Mouse (Mus musculus) MEL (cell line): Measurements from ENCODE around the gene Abca7. TPM values are rescaled to one million over a fixed set of nuclear protein-coding genes. Genes with fewer than 3 reads are reported as not detected.

Experiments used
- DNase-seq: peaks from one replicate; pipeline ENCODE4 v3.0.0; 2011; ENCODE audit warnings: low read depth, low spot score
- H3K27ac ChIP-seq: 2 replicates; pipeline ENCODE4 v1.5.1; 2012; ENCODE audit warnings: low read depth, mild to moderate bottlenecking, control low read depth, low read length, moderate library complexity; ENCODE audit not compliant: control insufficient read depth
- H3K27me3 ChIP-seq, 2 experiments: fragments of 150-350 bp in 1 of 2; sonication (generic) in 1 of 2; 2 replicates each; pipeline ENCODE4 v1.6.1; 2012; ENCODE audit warnings: low read length in 2 of 2, mild to moderate bottlenecking in 2 of 2, improper control_type of control experiment in 1 of 2, moderate library complexity in 1 of 2; ENCODE audit not compliant: insufficient read depth in 2 of 2, control insufficient read depth in 1 of 2
- H3K36me3 ChIP-seq, 2 experiments: 2 replicates each; pipeline ENCODE4 v1.6.1; 2012 to 2014; ENCODE audit warnings: low read length in 2 of 2, improper control_type of control experiment in 1 of 2, inconsistent platforms in 1 of 2, mild to moderate bottlenecking in 1 of 2; ENCODE audit not compliant: insufficient read depth in 2 of 2, control insufficient read depth in 1 of 2
- H3K4me1 ChIP-seq, 2 experiments: fragments of 150-350 bp in 1 of 2; sonication (generic) in 1 of 2; 2 replicates each; pipeline ENCODE4 v1.6.1; 2012; ENCODE audit warnings: low read length in 2 of 2, improper control_type of control experiment in 1 of 2, mild to moderate bottlenecking in 1 of 2; ENCODE audit not compliant: insufficient read depth in 2 of 2, control insufficient read depth in 1 of 2
- H3K4me3 ChIP-seq, 2 experiments: fragments of 150-350 bp in 1 of 2; sonication (generic) in 1 of 2; 2 replicates each; pipeline ENCODE4 v1.5.1; 2012; ENCODE audit warnings: low read depth in 2 of 2, low read length in 2 of 2, mild to moderate bottlenecking in 2 of 2, moderate library complexity in 2 of 2, control low read depth in 1 of 2, improper control_type of control experiment in 1 of 2; ENCODE audit not compliant: control insufficient read depth in 1 of 2, insufficient read depth in 1 of 2
- H3K79me2 ChIP-seq: 2 replicates; pipeline ENCODE4 v1.6.1; 2012; ENCODE audit warnings: mild to moderate bottlenecking, low read length, moderate library complexity; ENCODE audit not compliant: control insufficient read depth, poor library complexity, insufficient read depth
- H3K9ac ChIP-seq: 2 replicates; pipeline ENCODE4 v1.6.1; 2012; ENCODE audit warnings: low read depth, mild to moderate bottlenecking, control low read depth, low read length, moderate library complexity; ENCODE audit not compliant: control insufficient read depth, poor library complexity, severe bottlenecking
- H3K9me3 ChIP-seq: fragments of 150-350 bp; sonication (generic); replicated peaks from 2 replicates; pipeline ENCODE4 v1.6.1; 2012; ENCODE audit warnings: mild to moderate bottlenecking, low read length, improper control_type of control experiment, moderate library complexity; ENCODE audit not compliant: insufficient read depth
- CHD1 ChIP-seq: IDR thresholded peaks from 2 replicates; pipeline ENCODE4 v1.6.1; 2012; ENCODE audit warnings: low read depth, mild to moderate bottlenecking, inconsistent platforms, low read length, improper control_type of control experiment
- CHD2 ChIP-seq: IDR thresholded peaks from 2 replicates; pipeline ENCODE4 v1.6.1; 2011; ENCODE audit warnings: low read length, improper control_type of control experiment
- CTCF ChIP-seq, 3 experiments: IDR thresholded peaks in 2 of 3; conservative IDR thresholded peaks in 1 of 3; 2 replicates each; pipeline ENCODE4 v1.5.1; 2011 to 2012; ENCODE audit warnings: low read length in 3 of 3, low read depth in 2 of 3, mild to moderate bottlenecking in 2 of 3, improper control_type of control experiment in 1 of 3, inconsistent platforms in 1 of 3, mixed read lengths in 1 of 3, moderate library complexity in 1 of 3; ENCODE audit not compliant: control insufficient read depth in 1 of 3, insufficient read depth in 1 of 3, poor library complexity in 1 of 3, severe bottlenecking in 1 of 3
- EP300 ChIP-seq, 2 experiments: IDR thresholded peaks; 2 replicates each; pipeline ENCODE4 v1.6.1; 2011; ENCODE audit warnings: improper control_type of control experiment in 2 of 2, low read length in 2 of 2, low read depth in 1 of 2, mild to moderate bottlenecking in 1 of 2
- ETS1 ChIP-seq: IDR thresholded peaks from 2 replicates; pipeline ENCODE4 v1.6.1; 2012; ENCODE audit warnings: low read depth, mild to moderate bottlenecking, inconsistent platforms, low read length, improper control_type of control experiment, moderate library complexity
- GATA1 ChIP-seq: IDR thresholded peaks from 2 replicates; pipeline ENCODE4 v1.6.1; 2011; ENCODE audit warnings: low read depth, low read length, improper control_type of control experiment
- HCFC1 ChIP-seq: IDR thresholded peaks from 2 replicates; pipeline ENCODE4 v1.6.1; 2012; ENCODE audit warnings: low read depth, mild to moderate bottlenecking, inconsistent platforms, low read length, improper control_type of control experiment, moderate library complexity
- JUND ChIP-seq: IDR thresholded peaks from 2 replicates; pipeline ENCODE4 v1.6.1; 2011; ENCODE audit warnings: low read depth, mild to moderate bottlenecking, improper control_type of control experiment, low read length
- MAFK ChIP-seq: IDR thresholded peaks from 2 replicates; pipeline ENCODE4 v1.6.1; 2011; ENCODE audit warnings: low read depth, mild to moderate bottlenecking, low read length, improper control_type of control experiment, borderline replicate concordance
- MAZ ChIP-seq: IDR thresholded peaks from 2 replicates; pipeline ENCODE4 v1.6.1; 2012; ENCODE audit warnings: low read depth, mild to moderate bottlenecking, inconsistent platforms, low read length, improper control_type of control experiment
- MYB ChIP-seq: IDR thresholded peaks from 2 replicates; pipeline ENCODE4 v1.6.1; 2011; ENCODE audit warnings: mild to moderate bottlenecking, low read depth, low read length, improper control_type of control experiment
- NRF1 ChIP-seq: IDR thresholded peaks from 2 replicates; pipeline ENCODE4 v1.6.1; 2014; ENCODE audit warnings: low read depth, mild to moderate bottlenecking, inconsistent platforms, low read length, improper control_type of control experiment, moderate library complexity; ENCODE audit not compliant: poor library complexity, insufficient read depth, severe bottlenecking
- POLR2A ChIP-seq, 2 experiments: IDR thresholded peaks; 2 replicates each; pipeline ENCODE4 v1.6.1; 2011 to 2012; ENCODE audit warnings: low read length in 2 of 2, mild to moderate bottlenecking in 2 of 2, control low read depth in 1 of 2, improper control_type of control experiment in 1 of 2, low read depth in 1 of 2, moderate library complexity in 1 of 2; ENCODE audit not compliant: control insufficient read depth in 1 of 2, insufficient read depth in 1 of 2, poor library complexity in 1 of 2
- POLR2AphosphoS2 ChIP-seq: IDR thresholded peaks from 2 replicates; pipeline ENCODE4 v1.6.1; 2011; ENCODE audit warnings: low read length, improper control_type of control experiment
- POLR2AphosphoS5 ChIP-seq: IDR thresholded peaks from 2 replicates; pipeline ENCODE4 v1.6.1; 2012; ENCODE audit warnings: low read depth, borderline replicate concordance, mild to moderate bottlenecking, inconsistent platforms, low read length, moderate library complexity, mixed read lengths
- SIN3A ChIP-seq: IDR thresholded peaks from 2 replicates; pipeline ENCODE4 v1.6.1; 2012; ENCODE audit warnings: low read length, improper control_type of control experiment, inconsistent platforms
- SMC3 ChIP-seq: IDR thresholded peaks from 2 replicates; pipeline ENCODE4 v1.6.1; 2011; ENCODE audit warnings: low read depth, low read length, improper control_type of control experiment
- UBTF ChIP-seq: IDR thresholded peaks from 2 replicates; pipeline ENCODE4 v1.6.1; 2012; ENCODE audit warnings: low read depth, mild to moderate bottlenecking, inconsistent platforms, low read length, improper control_type of control experiment, moderate library complexity, borderline replicate concordance; ENCODE audit not compliant: insufficient read depth
- USF1 ChIP-seq: IDR thresholded peaks from 2 replicates; pipeline ENCODE4 v1.6.1; 2014; ENCODE audit warnings: low read depth, mild to moderate bottlenecking, inconsistent platforms, low read length, improper control_type of control experiment, moderate library complexity
- ZC3H11A ChIP-seq: IDR thresholded peaks from 2 replicates; pipeline ENCODE4 v1.6.1; 2012; ENCODE audit warnings: low read depth, mild to moderate bottlenecking, inconsistent platforms, low read length, improper control_type of control experiment
- ZKSCAN1 ChIP-seq: IDR thresholded peaks from 2 replicates; pipeline ENCODE4 v1.6.1; 2012; ENCODE audit warnings: low read depth, mild to moderate bottlenecking, inconsistent platforms, low read length, improper control_type of control experiment, moderate library complexity
- polyA plus RNA-seq, 2 experiments: library from polyadenylated mRNA; stranded (reverse) in 1 of 2; unstranded in 1 of 2; fragments of >175 nt in 1 of 2; fragments of >200 nt in 1 of 2; gene quantifications; 2 replicates each; pipeline versions ENCODE4 v1.2.1 to v1.2.4; 2012; ENCODE audit warnings: low replicate concordance in 2 of 2, low read depth in 1 of 2; ENCODE audit not compliant: insufficient read length in 2 of 2, insufficient read depth in 1 of 2, missing spikeins in 1 of 2
- total RNA-seq: library from RNA; depleted of rRNA; stranded (reverse); fragments of 300-350 nt; gene quantifications from 2 replicates; pipeline ENCODE4 v1.2.3, GENCODE M21; 2012

The Abca7 gene
- total and polyA plus RNA-seq, 3 experiments, result 7.7 to 16.8 TPM; not detected in 1

- Histone ChIP-seq H3K27me3 (no peaks in the 10 kb centered on the region), H3K36me3 (peaks cover 2 to 31% of the 10 kb centered on the region in 2 experiments; a peak in 3 of 4 replicates), H3K4me3 (no peak overlapping the region), H3K9ac (no peak overlapping the region), H3K4me1 (peaks cover 10 to 32% of the 10 kb centered on the region in 2 experiments), H3K27ac (no peak overlapping the region), H3K9me3 (no peaks in the 10 kb centered on the region), H3K79me2 (peaks cover 6% of the 10 kb centered on the region)
- no peak for DNase-seq
- TF ChIP-seq ZC3H11A (no peak), POLR2A (IDR thresholded peaks at IDR 0.05; ENCODE audit: control insufficient read depth in 1 of 2, insufficient read depth in 1 of 2, low read depth in 1 of 2, low read length in 2 of 2, poor library complexity in 1 of 2) (no peak), UBTF (no peak), EP300 (IDR thresholded peaks at IDR 0.05; ENCODE audit: low read depth in 1 of 2, low read length in 2 of 2) (no peak), POLR2AphosphoS5 (no peak), GATA1 (no peak), MAZ (no peak), ETS1 (no peak), HCFC1 (no peak)
Measured at GRCm38 (mm10) chr10:80022164-80022563, 25.9 kb downstream of the Abca7 start.

GRCm38 (mm10) chr10:80022806-80023205 is 26.5 kb downstream of the Abca7 start:
- Histone ChIP-seq H3K27ac (no peak overlapping the region), H3K4me1 (peaks cover 6 to 29% of the 10 kb centered on the region in 2 experiments; a peak in 3 of 4 replicates), H3K4me3 (no peak overlapping the region), H3K9ac (no peak overlapping the region), H3K9me3 (no peaks in the 10 kb centered on the region), H3K27me3 (no peaks in the 10 kb centered on the region), H3K79me2 (peaks cover 2% of the 10 kb centered on the region), H3K36me3 (peaks cover 2 to 27% of the 10 kb centered on the region in 2 experiments; a peak in 3 of 4 replicates)
- TF ChIP-seq JUND (no peak), MAFK (no peak), SIN3A (no peak), HCFC1 (no peak), USF1 (no peak), ETS1 (no peak), CHD2 (no peak), CHD1 (no peak), NRF1 (no peak), GATA1 (no peak), POLR2AphosphoS2 (no peak), POLR2AphosphoS5 (no peak), ZC3H11A (no peak), SMC3 (no peak), MYB (no peak), POLR2A (IDR thresholded peaks at IDR 0.05; ENCODE audit: control insufficient read depth in 1 of 2, insufficient read depth in 1 of 2, low read depth in 1 of 2, low read length in 2 of 2, poor library complexity in 1 of 2) (no peak), CTCF (IDR thresholded peaks at IDR 0.05 in 2 of 3, conservative IDR thresholded peaks at IDR 0.05 in 1 of 3; ENCODE audit: control insufficient read depth in 1 of 3, insufficient read depth in 1 of 3, low read depth in 2 of 3, low read length in 3 of 3, poor library complexity in 1 of 3, severe bottlenecking in 1 of 3) (no peak), ZKSCAN1 (no peak), EP300 (IDR thresholded peaks at IDR 0.05; ENCODE audit: low read depth in 1 of 2, low read length in 2 of 2) (no peak)
- DNase-seq, result no peak
